ENCODE assay signal across 8 mouse cellular contexts in genomic region chr8:88698048-88698447, GRCm38 (mm10). TPM values are rescaled to one million over a fixed set of nuclear protein-coding genes. Genes with fewer than 3 reads are reported as not detected.
DNase-seq lines count a peak whose midpoint lies in the region; ATAC-seq and TF ChIP-seq lines count a peak whose summit lies in the region.

No protein-coding gene starts in this region.

- no peaks in the 10 kb centered on the region for H3K36me3 ChIP-seq in neural tube, embryonic 12.5 days

- peak overlapping the region; percentile 90 for H3K4me3 ChIP-seq in left cerebral cortex, adult 2 months
- peak overlapping the region; percentile 83 for H3K4me3 ChIP-seq in neural tube, embryonic 12.5 days

- no peak overlapping the region for H3K27ac ChIP-seq in left cerebral cortex, adult 2 months
- H3K27ac ChIP-seq in neural tube, embryonic 12.5 days, result no peak overlapping the region

- H3K27me3 ChIP-seq in neural tube, embryonic 12.5 days (replicated peaks), result 0 out of 2 replicates have a peak, but pooled peaks cover 5% of the 10 kb centered on the region

- peak overlapping the region; percentile 79; the same call in 1 of the 2 replicates for H3K9ac ChIP-seq in neural tube, embryonic 12.5 days

- H3K4me2 ChIP-seq in neural tube, embryonic 12.5 days (replicated peaks), result peak overlapping the region; percentile 85

- no peaks in the 10 kb centered on the region for H3K9me3 ChIP-seq in neural tube, embryonic 12.5 days

- no peak for TF ChIP-seq CTCF in left cerebral cortex, adult 2 months (IDR thresholded peaks at IDR 0.05)

- H3K4me1 ChIP-seq in neural tube, embryonic 12.5 days, result peaks cover 10% of the 10 kb centered on the region

- intact Hi-C loops in left cerebral cortex, adult 2 months (cut with DNase I), result no loop called here
- intact Hi-C loops in left cerebral cortex, postnatal 14 days (cut with DNase I), result loop anchor here (5.0 kb wide), 1 partner anchor 336 kb away; the partner anchor contains the start of gene Brd7

- WGBS in neural tube, embryonic 12.5 days, result 42% methylated on average over 2 of the region's 2 CpGs

- no peak for DNase-seq in left cerebral cortex, adult 2 months (ENCODE audit: extremely low spot score in 1 of 2, low spot score in 2 of 2)
- DNase-seq in left cerebral cortex, postnatal 14 days (ENCODE audit: low spot score in 2 of 2), result no peak
- peak; percentile 56 for DNase-seq in brain, adult 2 months (ENCODE audit: low read depth, low spot score)
- peak; percentile 62 for DNase-seq in induced T-regulatory cell, adult 2 months (ENCODE audit: low read depth)
- DNase-seq in embryo, embryonic 10 days (ENCODE audit: low spot score), result no peak
- no peak for DNase-seq in frontal cortex, postnatal 10 days (ENCODE audit: low spot score in 2 of 2)
- no peak for DNase-seq in gastrocnemius, postnatal 25 days

- ATAC-seq in neural tube, embryonic 12.5 days (ENCODE audit: low FRiP score, low read depth), result no peak

RNA-seq across cellular contexts. Expression of gene Cyld, which starts 1.2 kb away (rescaled TPM):
- 100 to 1,000 TPM; 102 to 110 TPM for total RNA-seq in left cerebral cortex, adult 2 months (2021)
- total RNA-seq in left cerebral cortex, postnatal 14 days (2021), result 10 to 100 TPM; 73.8 to 85.9 TPM
- 15.8 and 18.6 TPM in 2 replicates for polyA plus RNA-seq in neural tube, embryonic 12.5 days (2016; fragmentation: Nextera tagmentation; extraction: Ambion mirVana)
- total RNA-seq in gastrocnemius, postnatal 25 days (2021), result 10 to 100 TPM; 13.4 to 13.7 TPM

RNA-seq across cellular contexts. Expression of gene Nod2, which starts 50.9 kb away (rescaled TPM):
- total RNA-seq in left cerebral cortex, adult 2 months (2021), result under 1 TPM; 0.27 to 0.65 TPM
- under 1 TPM; 0.51 to 0.53 TPM for total RNA-seq in left cerebral cortex, postnatal 14 days (2021)
- 0.11 and 0.16 TPM in 2 replicates for polyA plus RNA-seq in neural tube, embryonic 12.5 days (2016; fragmentation: Nextera tagmentation; extraction: Ambion mirVana)
- total RNA-seq in gastrocnemius, postnatal 25 days (2021), result under 1 TPM; 0.28 to 0.54 TPM

Comparison
In these comparisons a context has a peak if more than half of its experiments do, and no peak if none do; other contexts are left out.
1. DNase-seq: peak in brain, adult 2 months (single experiment) and induced T-regulatory cell, adult 2 months (single experiment); none in left cerebral cortex, adult 2 months (0 of 2), left cerebral cortex, postnatal 14 days (0 of 2), embryo, embryonic 10 days (single experiment), frontal cortex, postnatal 10 days (0 of 2) and gastrocnemius, postnatal 25 days (single experiment).
2. RNA of gene Cyld, which starts 1.2 kb away (total RNA-seq): 102 to 110 TPM in left cerebral cortex, adult 2 months and 73.8 to 85.9 TPM in left cerebral cortex, postnatal 14 days; 13.4 to 13.7 TPM in gastrocnemius, postnatal 25 days; every median in the first group is over 4 times any median in the second.